Mouse (Mus musculus) c-Kit-positive CD71-negative TER-119-negative erythroid progenitor cells, embryonic 14.5 days (primary cell): ENCODE data around the gene Gm13695.
"Not testable (repeated sequence)": the region's sequence is repeated elsewhere in the genome, so short reads cannot be mapped to it uniquely, and the experiment has no call there.

Source experiments
- DNase-seq: peaks from one replicate; pipeline ENCODE4 v3.0.0-alpha.2; 2013; ENCODE audit warnings: low read depth

The Gm13695 gene

GRCm38 (mm10) chr2:83967013-83967412 lies at the start of gene Gm13695:
Gene Gm13695 (plus strand): TSS chr2:83967313.
- not testable (repeated sequence) for DNase-seq

GRCm38 (mm10) chr2:83929478-83930088 lies 37.5 kb upstream of the Gm13695 start:
- peak; percentile 25 for DNase-seq

DNA sequence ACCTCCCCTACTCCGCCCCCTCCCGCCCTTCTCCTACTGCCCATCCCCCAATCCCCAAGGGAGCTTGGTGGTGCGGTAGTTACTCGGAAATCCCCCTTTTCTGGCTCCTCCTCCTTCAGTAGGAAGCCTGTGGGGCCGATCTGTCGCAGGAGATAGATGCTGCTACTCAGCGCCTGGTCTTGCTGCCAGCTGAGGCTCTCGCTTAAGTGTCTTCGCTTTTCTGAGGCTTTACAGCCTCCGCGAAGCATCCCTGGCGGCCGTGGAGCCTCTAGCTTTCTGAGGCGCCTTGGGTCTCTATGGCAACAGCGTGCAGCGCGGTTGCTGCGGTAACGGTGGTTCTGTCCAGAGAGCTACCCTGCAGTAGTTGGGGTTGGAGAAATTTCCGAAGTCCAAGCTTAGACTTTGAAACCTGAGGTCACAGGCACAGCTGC lies 26.2 kb upstream of the Gm13695 start, which contains the start of gene Zswim2:
Zswim2 (minus strand) TSS at position 298 of the 431 bp plus-strand sequence.
- peak; percentile 32 for DNase-seq

DNA sequence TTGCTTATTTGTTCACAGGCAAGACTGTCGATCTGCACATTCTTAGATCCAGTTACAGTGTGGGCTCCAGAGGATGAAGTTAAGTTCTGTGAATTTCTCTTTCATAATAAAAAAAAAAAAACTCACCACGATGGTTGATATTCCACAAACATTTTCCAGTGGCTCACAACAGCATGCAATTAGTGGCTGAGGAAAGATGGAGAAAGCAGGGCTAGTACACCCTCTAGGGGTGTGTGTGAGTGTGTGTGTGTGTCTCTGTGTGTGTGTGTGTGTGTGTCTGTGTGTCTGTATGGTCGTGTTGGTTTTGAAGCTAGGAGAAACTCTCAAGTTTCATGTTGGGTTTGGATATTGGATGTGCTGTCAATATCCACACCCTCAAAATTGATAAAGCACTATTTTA lies 25.7 kb upstream of the Gm13695 start:
- DNase-seq: no peak

DNA sequence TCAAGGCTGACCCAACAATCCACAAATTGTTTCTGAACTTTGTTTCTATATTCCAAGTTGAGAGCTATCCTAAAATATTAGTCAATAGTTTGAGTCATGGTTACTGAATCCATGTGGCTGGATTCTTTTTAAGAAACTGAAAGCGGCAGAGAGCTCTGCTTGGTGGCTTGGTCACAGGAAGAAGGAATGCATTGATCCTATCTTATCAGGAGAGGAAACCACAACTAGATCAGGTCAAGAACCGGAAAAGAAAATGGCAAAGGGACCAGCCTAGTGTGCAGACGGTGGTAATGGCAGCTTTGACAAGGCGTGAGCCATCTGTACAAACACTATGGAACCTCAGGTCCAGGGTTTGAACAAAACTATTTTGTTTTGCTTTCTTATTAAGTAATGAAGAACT lies 25.3 kb upstream of the Gm13695 start:
- no peak for DNase-seq

GRCm38 (mm10) chr2:83955393-83955792 lies 11.7 kb upstream of the Gm13695 start, which contains the start of gene Gm13698:
Gene Gm13698 (plus strand): TSS chr2:83955693.
- DNase-seq: not testable (repeated sequence)

- not testable (repeated sequence) for DNase-seq
Observed at GRCm38 (mm10) chr2:83961203-83961602, 5.9 kb upstream of the Gm13695 start, which contains the start of gene Gm13693. Gene Gm13693 (plus strand): TSS chr2:83961503.

DNA sequence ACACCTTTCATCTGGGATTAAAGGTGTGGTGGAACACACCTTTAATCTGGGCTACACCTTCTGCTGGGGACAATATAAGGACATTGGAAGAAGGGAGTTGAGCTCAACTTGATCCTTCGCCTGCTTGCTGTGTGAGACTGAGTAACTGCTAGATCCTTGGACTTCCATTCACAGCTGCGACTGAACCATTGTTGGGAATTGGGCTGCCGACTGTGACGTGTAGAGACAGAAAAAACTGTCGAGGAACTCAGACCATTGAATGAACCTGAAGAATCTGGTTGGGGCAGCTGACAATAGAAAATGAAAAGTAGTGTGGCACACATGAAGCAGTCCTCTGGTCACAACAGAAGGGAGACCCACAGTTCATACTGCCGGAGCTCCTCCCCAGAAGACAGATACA lies 5.7 kb downstream of the Gm13695 start, which contains the start of gene Gm13696:
Gm13696 (plus strand) TSS at position 301 of the 400 bp plus-strand sequence.
- not testable (repeated sequence) for DNase-seq

GRCm38 (mm10) chr2:83978633-83979032 lies 11.5 kb downstream of the Gm13695 start, which contains the start of gene Gm13694:
Gene Gm13694 (plus strand): TSS chr2:83978933.
- not testable (repeated sequence) for DNase-seq

- not testable (repeated sequence) for DNase-seq
Observed at GRCm38 (mm10) chr2:83984443-83984842, 17.3 kb downstream of the Gm13695 start, which contains the start of gene Gm13697. Gene Gm13697 (plus strand): TSS chr2:83984743.

GRCm38 (mm10) chr2:83990253-83990652 lies 23.1 kb downstream of the Gm13695 start, which contains the start of gene Gm13691:
Gene Gm13691 (plus strand): TSS chr2:83990553.
- not testable (repeated sequence) for DNase-seq

GRCm38 (mm10) chr2:83993639-83994255 lies 26.6 kb downstream of the Gm13695 start:
- DNase-seq: peak; percentile 30

- DNase-seq: not testable (repeated sequence)
Observed at GRCm38 (mm10) chr2:83994526-83994925, 27.4 kb downstream of the Gm13695 start.

DNA sequence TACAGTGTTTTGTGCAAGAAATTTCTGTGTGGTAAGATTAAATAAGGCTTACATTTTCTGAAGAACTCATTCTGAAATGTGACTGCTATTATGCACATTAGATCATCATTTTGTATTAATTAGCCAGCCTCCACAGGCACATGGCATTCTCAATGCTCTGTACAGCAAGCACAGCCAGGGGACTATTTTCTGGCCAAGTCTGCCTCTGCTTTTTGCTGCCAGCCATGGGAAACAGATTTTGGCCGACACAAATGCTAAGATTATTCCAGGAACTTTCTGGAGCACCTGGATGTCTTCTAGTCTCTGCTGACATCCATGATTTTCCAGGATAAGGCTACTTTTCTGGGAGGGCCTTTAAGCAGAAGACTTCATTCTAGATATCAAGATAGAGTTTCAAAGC lies 41.8 kb downstream of the Gm13695 start:
- no peak for DNase-seq

DNA sequence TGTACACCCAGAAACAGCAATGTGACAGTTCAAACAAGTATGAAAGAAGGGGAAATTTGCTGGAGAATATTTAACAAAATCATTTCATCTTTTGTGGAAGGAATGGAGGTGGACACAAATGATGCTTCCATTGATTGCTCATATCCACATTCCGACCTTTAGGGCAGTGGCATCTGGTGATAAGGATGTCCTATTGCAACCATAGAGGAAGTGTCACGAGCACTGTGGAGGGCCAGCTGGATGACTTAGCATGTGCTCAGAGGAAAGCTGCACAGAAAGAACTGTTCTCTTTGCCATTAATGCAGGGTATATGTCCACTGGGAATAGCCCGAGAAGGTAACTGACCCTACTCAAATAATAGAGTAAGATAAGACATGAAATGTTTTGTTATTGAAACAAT lies 42.7 kb downstream of the Gm13695 start:
- no peak for DNase-seq

GRCm38 (mm10) chr2:84014572-84014971 lies 47.5 kb downstream of the Gm13695 start:
- DNase-seq: no peak

DNA sequence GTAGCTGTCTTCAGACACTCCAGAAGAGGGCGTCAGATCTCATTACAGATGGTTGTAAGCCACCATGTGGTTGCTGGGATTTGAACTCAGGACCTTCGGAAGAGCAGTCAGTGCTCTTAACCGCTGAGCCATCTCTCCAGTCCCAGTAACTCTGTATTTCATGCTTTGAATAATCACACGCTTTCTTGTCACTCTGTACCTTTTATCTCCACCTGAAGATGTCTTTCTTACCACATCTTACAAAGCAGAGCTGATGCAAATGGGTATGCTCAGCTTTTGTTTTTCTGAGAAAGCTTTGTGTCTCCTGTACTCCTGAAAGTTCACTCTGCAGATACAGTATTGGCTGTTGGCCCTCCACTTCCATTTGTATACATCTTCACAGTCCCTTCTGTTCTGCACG lies 49.2 kb downstream of the Gm13695 start:
- not testable (repeated sequence) for DNase-seq

GRCm38 (mm10) chr2:84018330-84018729 lies 51.2 kb downstream of the Gm13695 start:
- peak; percentile 18 for DNase-seq
